Mouse (Mus musculus) G1E (cell line): ENCODE measurements around the gene Kank2.

Source experiments
- CTCF ChIP-seq: IDR thresholded peaks from 2 replicates; pipeline ENCODE4 v1.5.1; 2012; ENCODE audit warnings: low read depth, low read length, inconsistent platforms, mixed read lengths
- GATA1 ChIP-seq: IDR thresholded peaks from 2 replicates; pipeline ENCODE4 v1.6.1; 2012; ENCODE audit warnings: borderline replicate concordance, low read length, inconsistent platforms, mixed read lengths

DNA sequence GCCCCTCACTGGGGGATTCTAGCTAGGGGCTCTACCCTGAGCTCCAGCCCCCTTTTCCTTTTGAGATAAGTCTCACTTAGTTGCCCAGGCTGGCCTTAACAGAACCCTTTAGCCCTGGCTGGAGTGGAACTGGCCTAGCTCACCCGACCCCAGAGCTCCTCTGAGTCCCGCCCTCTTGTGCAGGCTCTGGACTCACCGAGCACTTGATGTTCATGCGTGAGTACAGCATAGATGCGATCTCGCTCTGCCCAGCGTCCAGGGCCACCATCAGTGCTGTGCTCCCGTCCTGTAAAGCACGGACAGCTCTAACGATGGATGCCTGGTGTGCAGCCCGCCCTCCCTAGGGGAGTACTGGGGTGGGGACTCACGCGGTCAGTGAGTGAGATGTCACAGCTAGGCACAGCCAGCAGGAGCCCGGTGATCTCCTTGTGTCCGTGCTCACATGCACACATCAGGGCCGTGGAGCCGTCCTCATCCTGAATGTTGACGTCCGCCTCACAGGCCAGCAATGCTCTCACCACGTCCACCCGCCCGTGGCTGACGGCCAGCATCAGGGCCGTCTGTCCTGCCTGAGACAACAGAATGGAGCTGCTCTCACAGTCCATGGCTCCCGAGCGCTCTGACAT lies 28.9 kb downstream of the Kank2 start:
- no peak for TF ChIP-seq CTCF
- no peak for TF ChIP-seq GATA1
